Mouse (Mus musculus): ENCODE results near the gene 1110065P20Rik. TPM values are rescaled to one million over a fixed set of nuclear protein-coding genes. Genes with fewer than 3 reads are reported as not detected.

1110065P20Rik gene
- polyA plus RNA-seq, 1 experiment from 2014 or later: 42.9 TPM

GRCm38 (mm10) chr4:124861283-124862188, 10.5 kb upstream of the 1110065P20Rik start, which contains the start of gene Maneal:
TSS of gene Maneal (minus strand) at chr4:124862171.
- peak within 1 kb of the TSS; percentile 83 for H3K27ac ChIP-seq
- H3K4me3 ChIP-seq: peak within 1 kb of the TSS; percentile 71
- no peaks in the 10 kb centered on the region for H3K9me3 ChIP-seq
- H3K27me3 ChIP-seq (ENCODE audit: poor library complexity, severe bottlenecking): peaks cover 34% of the 10 kb centered on the region
- WGBS: 4% methylated on average over 77 of the region's 77 CpGs
- no peak for DNase-seq (ENCODE audit: extremely low spot score, low spot score)
- peaks cover 26% of the 10 kb centered on the region for H3K4me1 ChIP-seq
- H3K36me3 ChIP-seq (replicated peaks): peaks cover 26% of the 10 kb centered on the region

DNA sequence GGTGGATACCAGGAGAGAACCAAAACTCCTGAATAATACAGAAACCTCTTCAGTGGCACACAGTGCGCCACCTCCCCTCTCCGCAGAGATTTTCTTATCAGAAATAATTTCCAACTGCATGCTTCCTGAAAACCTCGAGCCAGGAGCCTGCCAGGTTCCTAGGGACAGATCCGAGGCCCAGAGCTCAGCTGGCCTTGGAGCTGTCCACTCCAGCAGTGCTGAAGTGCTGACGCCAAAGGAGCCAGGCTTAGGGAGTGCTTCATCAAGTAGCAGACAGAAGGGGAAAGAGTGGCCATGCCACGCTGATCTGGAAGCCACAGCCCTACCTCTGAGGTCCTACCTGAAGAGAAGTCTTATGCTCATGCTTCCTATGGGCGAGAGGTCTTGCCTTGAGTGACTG, 9.4 kb upstream of the 1110065P20Rik start:
- peak; percentile 73 for DNase-seq (ENCODE audit: extremely low spot score, low spot score)
- Histone ChIP-seq H3K4me3 (no peak overlapping the region), H3K27me3 (ENCODE audit: poor library complexity, severe bottlenecking) (peaks cover 34% of the 10 kb centered on the region), H3K4me1 (peaks cover 26% of the 10 kb centered on the region), H3K27ac (no peak overlapping the region), H3K9me3 (no peaks in the 10 kb centered on the region), H3K36me3 (replicated peaks) (peaks cover 37% of the 10 kb centered on the region)
- 17% methylated on average over 7 of the region's 7 CpGs for WGBS

DNA sequence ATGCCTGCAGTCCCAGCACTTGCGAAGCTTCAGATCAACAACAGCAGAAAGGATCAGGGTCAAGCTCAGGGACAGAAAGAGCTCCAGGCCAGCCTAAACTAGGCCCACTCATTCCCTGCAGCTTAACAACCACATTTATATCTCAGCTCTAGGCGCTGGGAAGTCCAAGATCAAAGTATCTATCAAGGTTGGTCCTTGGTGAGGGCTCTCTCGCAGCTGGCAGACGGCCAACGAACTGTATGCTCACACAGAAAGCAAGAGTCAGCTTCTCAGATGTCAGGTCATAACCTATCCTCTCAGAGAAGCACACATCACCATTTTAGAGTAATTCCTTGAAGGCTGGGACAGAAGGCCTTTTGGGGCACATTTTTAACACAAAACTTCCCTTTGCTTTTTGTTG, 7.4 kb upstream of the 1110065P20Rik start:
- Histone ChIP-seq H3K4me3 (no peak overlapping the region), H3K27me3 (ENCODE audit: poor library complexity, severe bottlenecking) (peaks cover 32% of the 10 kb centered on the region), H3K36me3 (replicated peaks) (peaks cover 58% of the 10 kb centered on the region), H3K9me3 (no peaks in the 10 kb centered on the region), H3K27ac (no peak overlapping the region), H3K4me1 (peaks cover 26% of the 10 kb centered on the region)
- WGBS: 86% methylated on average over 5 of the region's 5 CpGs
- no peak for DNase-seq (ENCODE audit: extremely low spot score, low spot score)

DNA sequence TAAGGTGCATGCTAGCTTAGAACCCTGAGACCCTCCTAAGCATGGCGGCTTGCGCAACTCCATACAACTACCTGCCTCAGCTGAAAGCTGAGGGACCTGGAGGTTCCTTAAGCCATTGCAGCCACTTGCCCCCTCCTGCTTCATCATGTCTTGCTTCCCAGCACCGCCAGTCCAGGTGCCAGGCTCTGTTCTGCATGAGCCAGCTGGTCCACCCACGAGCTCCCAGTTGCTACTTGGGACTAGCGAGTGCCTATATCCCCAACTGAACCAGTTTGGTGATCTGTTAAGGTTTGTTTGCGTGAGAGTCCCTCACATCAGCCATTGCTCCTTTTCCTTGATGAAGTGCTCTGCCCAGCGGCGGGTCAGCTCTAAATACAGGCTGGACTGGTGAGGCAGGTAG, 5.3 kb upstream of the 1110065P20Rik start:
- WGBS: 95% methylated on average over 8 of the region's 8 CpGs
- no peaks in the 10 kb centered on the region for H3K9me3 ChIP-seq
- H3K4me1 ChIP-seq: peaks cover 30% of the 10 kb centered on the region
- peaks cover 71% of the 10 kb centered on the region for H3K36me3 ChIP-seq (replicated peaks)
- H3K27me3 ChIP-seq (ENCODE audit: poor library complexity, severe bottlenecking): peaks cover 12% of the 10 kb centered on the region
- no peak overlapping the region for H3K4me3 ChIP-seq
- H3K27ac ChIP-seq: no peak overlapping the region
- no peak for DNase-seq (ENCODE audit: extremely low spot score, low spot score)

GRCm38 (mm10) chr4:124850261-124850913, 609 bp downstream of the 1110065P20Rik start, which contains the start of gene Yrdc:
TSS of gene Yrdc (plus strand) at chr4:124850679.
- peak; percentile 92 for DNase-seq (ENCODE audit: extremely low spot score, low spot score)
- Histone ChIP-seq H3K27me3 (ENCODE audit: poor library complexity, severe bottlenecking) (no peaks in the 10 kb centered on the region), H3K4me1 (peaks cover 44% of the 10 kb centered on the region), H3K27ac (peak within 1 kb of the TSS; percentile 97), H3K9me3 (no peaks in the 10 kb centered on the region), H3K36me3 (replicated peaks) (peaks cover 51% of the 10 kb centered on the region), H3K4me3 (peak within 1 kb of the TSS; percentile 99)
- under 1% methylated on average over 81 of the region's 90 CpGs for WGBS

GRCm38 (mm10) chr4:124849631-124850260, 1.2 kb downstream of the 1110065P20Rik start:
- Histone ChIP-seq H3K27me3 (ENCODE audit: poor library complexity, severe bottlenecking) (no peaks in the 10 kb centered on the region), H3K4me3 (peak overlapping the region; percentile 99), H3K4me1 (peaks cover 44% of the 10 kb centered on the region), H3K9me3 (no peaks in the 10 kb centered on the region), H3K36me3 (replicated peaks) (peaks cover 51% of the 10 kb centered on the region), H3K27ac (peak overlapping the region; percentile 97)
- DNase-seq (ENCODE audit: extremely low spot score, low spot score): no peak
- WGBS: 3% methylated on average over 24 of the region's 24 CpGs

DNA sequence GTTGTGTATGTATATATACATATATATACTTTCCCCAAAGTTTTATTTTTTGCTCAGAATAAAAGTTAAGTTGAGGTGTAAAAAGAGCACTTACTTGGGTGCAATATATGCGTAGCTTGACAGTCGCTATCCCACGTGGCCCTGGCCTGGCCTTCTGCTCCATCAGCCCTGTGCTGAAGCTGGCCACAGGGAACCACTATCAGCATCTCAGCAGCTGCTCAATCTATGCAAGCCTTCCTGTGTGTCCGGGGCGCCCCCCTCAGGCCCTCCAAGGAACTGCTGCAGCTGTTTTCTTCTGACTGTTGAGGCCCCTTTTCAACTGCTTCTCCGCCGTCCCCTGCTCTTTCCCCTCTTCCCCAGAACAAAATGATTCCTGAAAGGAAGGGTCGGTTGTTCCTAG, 3.4 kb downstream of the 1110065P20Rik start:
- peak; percentile 82 for DNase-seq (ENCODE audit: extremely low spot score, low spot score)
- Histone ChIP-seq H3K4me3 (peak overlapping the region; percentile 8; the same call in 1 of the 2 replicates), H3K9me3 (no peaks in the 10 kb centered on the region), H3K27me3 (ENCODE audit: poor library complexity, severe bottlenecking) (no peaks in the 10 kb centered on the region), H3K36me3 (replicated peaks) (peaks cover 49% of the 10 kb centered on the region), H3K27ac (no peak overlapping the region), H3K4me1 (peaks cover 37% of the 10 kb centered on the region)
- 11% methylated on average over 8 of the region's 8 CpGs for WGBS

- Histone ChIP-seq H3K4me3 (no peak overlapping the region), H3K27ac (no peak overlapping the region), H3K36me3 (replicated peaks) (peaks cover 84% of the 10 kb centered on the region), H3K4me1 (peaks cover 9% of the 10 kb centered on the region), H3K27me3 (ENCODE audit: poor library complexity, severe bottlenecking) (no peaks in the 10 kb centered on the region), H3K9me3 (peaks cover 6% of the 10 kb centered on the region; the same call in 1 of the 2 replicates)
- DNase-seq (ENCODE audit: extremely low spot score, low spot score): peak; percentile 42
- WGBS: 56% methylated on average over 11 of the region's 11 CpGs
Observed at GRCm38 (mm10) chr4:124843493-124843892, 7.5 kb downstream of the 1110065P20Rik start.

DNA sequence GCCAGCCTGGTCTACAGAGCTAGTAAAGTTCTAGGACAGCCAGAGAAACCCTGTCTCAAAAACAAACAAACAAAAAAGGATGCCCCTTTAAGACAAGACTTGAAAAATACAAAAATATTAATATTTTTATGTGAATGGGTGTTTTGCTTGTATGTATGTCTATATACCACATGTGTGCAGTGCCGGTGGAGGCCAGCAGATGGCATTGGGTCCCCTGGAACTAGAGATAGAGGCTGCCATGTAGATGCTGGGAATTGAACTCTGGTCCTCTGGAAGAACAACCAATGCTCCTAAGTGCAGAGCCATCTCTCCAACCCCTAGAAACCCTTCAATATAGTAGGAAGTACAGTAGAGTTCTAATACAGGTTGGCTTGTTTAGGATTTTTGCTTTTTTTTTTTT, 10.0 kb downstream of the 1110065P20Rik start:
- peaks cover 6% of the 10 kb centered on the region; the same call in 1 of the 2 replicates for H3K9me3 ChIP-seq
- 93% methylated on average over 1 of the region's 1 CpGs for WGBS
- no peaks in the 10 kb centered on the region for H3K4me1 ChIP-seq
- no peak overlapping the region for H3K27ac ChIP-seq
- no peak for DNase-seq (ENCODE audit: extremely low spot score, low spot score)
- H3K4me3 ChIP-seq: no peak overlapping the region
- H3K36me3 ChIP-seq (replicated peaks): peaks cover 92% of the 10 kb centered on the region
- H3K27me3 ChIP-seq (ENCODE audit: poor library complexity, severe bottlenecking): no peaks in the 10 kb centered on the region

GRCm38 (mm10) chr4:124838035-124838700, 12.8 kb downstream of the 1110065P20Rik start:
- WGBS: 93% methylated on average over 14 of the region's 14 CpGs

GRCm38 (mm10) chr4:124832796-124833195, 18.2 kb downstream of the 1110065P20Rik start:
- no peak for DNase-seq (ENCODE audit: extremely low spot score, low spot score)
- H3K4me3 ChIP-seq: no peak overlapping the region
- H3K27me3 ChIP-seq (ENCODE audit: poor library complexity, severe bottlenecking): no peaks in the 10 kb centered on the region
- WGBS: 95% methylated on average over 10 of the region's 10 CpGs
- H3K9me3 ChIP-seq: no peaks in the 10 kb centered on the region
- peaks cover 84% of the 10 kb centered on the region for H3K36me3 ChIP-seq (replicated peaks)
- no peaks in the 10 kb centered on the region for H3K4me1 ChIP-seq
- no peak overlapping the region for H3K27ac ChIP-seq

More at GRCm38 (mm10) chr4:124838035-124838700, 12.8 kb downstream of the 1110065P20Rik start:
- Histone ChIP-seq H3K27me3 (ENCODE audit: poor library complexity, severe bottlenecking) (no peaks in the 10 kb centered on the region), H3K4me1 (no peaks in the 10 kb centered on the region), H3K9me3 (peaks cover 6% of the 10 kb centered on the region; the same call in 1 of the 2 replicates), H3K27ac (no peak overlapping the region), H3K36me3 (replicated peaks) (peaks cover 90% of the 10 kb centered on the region), H3K4me3 (no peak overlapping the region)
- no peak for DNase-seq (ENCODE audit: extremely low spot score, low spot score)

DNA sequence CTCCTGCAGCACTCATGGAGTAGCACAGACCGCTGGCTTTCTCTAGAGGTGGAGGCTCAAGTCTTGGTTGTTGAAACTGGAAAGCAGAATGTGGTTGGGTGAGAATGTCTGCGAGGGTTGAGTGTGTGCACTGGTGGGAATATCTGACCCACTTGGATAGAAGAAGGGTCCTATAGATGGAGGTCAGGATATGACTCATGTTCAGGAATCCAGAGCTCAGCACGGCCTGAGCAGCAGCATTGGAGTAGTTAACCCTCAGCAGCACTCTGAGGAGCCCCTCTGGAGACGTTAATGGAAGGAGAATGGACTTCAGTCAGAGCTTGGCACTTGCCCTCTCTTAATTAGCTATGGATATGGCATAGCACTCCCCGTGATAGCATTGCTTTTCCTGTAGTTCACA, 21.3 kb downstream of the 1110065P20Rik start:
- H3K27ac ChIP-seq: no peak overlapping the region
- H3K9me3 ChIP-seq: no peaks in the 10 kb centered on the region
- no peak overlapping the region for H3K4me3 ChIP-seq
- WGBS: 86% methylated on average over 5 of the region's 5 CpGs
- peaks cover 88% of the 10 kb centered on the region for H3K36me3 ChIP-seq (replicated peaks)
- H3K4me1 ChIP-seq: no peaks in the 10 kb centered on the region
- H3K27me3 ChIP-seq (ENCODE audit: poor library complexity, severe bottlenecking): no peaks in the 10 kb centered on the region
- no peak for DNase-seq (ENCODE audit: extremely low spot score, low spot score)
